Mouse (Mus musculus) heart, postnatal 0 days (tissue): ENCODE results near the gene Eid1.

Source experiments
- CTCF ChIP-seq: IDR thresholded peaks from 2 replicates; pipeline ENCODE4 v1.5.1; 2016; ENCODE audit warnings: antibody characterized with exemption, control low read depth, low read depth
- EP300 ChIP-seq: IDR thresholded peaks from 2 replicates; pipeline ENCODE4 v1.6.1; 2016; ENCODE audit warnings: antibody characterized with exemption, low read depth

- TF ChIP-seq CTCF, result no peak
- TF ChIP-seq EP300, result no peak
Measured at GRCm38 (mm10) chr2:125660537-125661130, 12.3 kb upstream of the Eid1 start.
